Mouse (Mus musculus): Measurements from ENCODE around the gene B130006D01Rik.

B130006D01Rik gene

GRCm38 (mm10) chr11:95723287-95723686 is at the start of gene B130006D01Rik:
Gene B130006D01Rik, plus strand, starts transcription at chr11:95723587.
- DNase-seq = no peak

- no peak for DNase-seq
Measured at GRCm38 (mm10) chr11:95675498-95675897, 47.9 kb upstream of the B130006D01Rik start.

GRCm38 (mm10) chr11:95676307-95676706 is 47.1 kb upstream of the B130006D01Rik start:
- peak; percentile 87 for DNase-seq

- DNase-seq = no peak
Measured at GRCm38 (mm10) chr11:95677925-95678701, 45.3 kb upstream of the B130006D01Rik start.

GRCm38 (mm10) chr11:95681995-95682601 is 41.3 kb upstream of the B130006D01Rik start:
- no peak for DNase-seq

GRCm38 (mm10) chr11:95682946-95683345 is 40.4 kb upstream of the B130006D01Rik start:
- DNase-seq = no peak

- DNase-seq = peak; percentile 73
Measured at GRCm38 (mm10) chr11:95686031-95686430, 37.4 kb upstream of the B130006D01Rik start.

GRCm38 (mm10) chr11:95687084-95687656 is 36.2 kb upstream of the B130006D01Rik start:
- no peak for DNase-seq

- peak; percentile 17 for DNase-seq
Measured at GRCm38 (mm10) chr11:95688515-95688914, 34.9 kb upstream of the B130006D01Rik start.

GRCm38 (mm10) chr11:95688981-95689380 is 34.4 kb upstream of the B130006D01Rik start:
- DNase-seq = peak; percentile 24

GRCm38 (mm10) chr11:95689544-95689943 is 33.8 kb upstream of the B130006D01Rik start:
- no peak for DNase-seq

- DNase-seq = no peak
Measured at GRCm38 (mm10) chr11:95698541-95698940, 24.8 kb upstream of the B130006D01Rik start.

GRCm38 (mm10) chr11:95700778-95701739 is 22.3 kb upstream of the B130006D01Rik start:
- DNase-seq = no peak

- no peak for DNase-seq
Measured at GRCm38 (mm10) chr11:95704032-95704969, 19.1 kb upstream of the B130006D01Rik start.

- DNase-seq = no peak
Measured at GRCm38 (mm10) chr11:95704970-95705330, 18.4 kb upstream of the B130006D01Rik start.

GRCm38 (mm10) chr11:95709534-95710040 is 13.8 kb upstream of the B130006D01Rik start:
- DNase-seq = no peak

- DNase-seq = no peak
Measured at GRCm38 (mm10) chr11:95710478-95710877, 12.9 kb upstream of the B130006D01Rik start.

- DNase-seq = peak; percentile 13
Measured at GRCm38 (mm10) chr11:95712085-95712562, 11.3 kb upstream of the B130006D01Rik start.

GRCm38 (mm10) chr11:95712563-95713224 is 10.7 kb upstream of the B130006D01Rik start, which contains the start of gene Zfp652:
Gene Zfp652, plus strand, starts transcription at chr11:95712673.
- peak; percentile 97 for DNase-seq

GRCm38 (mm10) chr11:95713225-95713810 is 10.1 kb upstream of the B130006D01Rik start:
- DNase-seq = peak; percentile 81

Measured in thymus, postnatal 14 days (tissue).